Mouse (Mus musculus) gastrocnemius, adult 2 months (tissue): ENCODE measurements around the gene Rbfox1. TPM values are rescaled to one million over a fixed set of nuclear protein-coding genes. Genes with fewer than 3 reads are reported as not detected.

Experiments
- DNase-seq: peaks from one replicate; pipeline ENCODE4 v3.0.0; 2022
- H3K27ac ChIP-seq: fragments of 200-600 bp; 2 replicates; pipeline ENCODE4 v1.8.1; 2022; ENCODE audit warnings: mild to moderate bottlenecking
- H3K4me3 ChIP-seq: fragments of 200-600 bp; 2 replicates; pipeline ENCODE4 v1.8.1; 2022; ENCODE audit warnings: mild to moderate bottlenecking, moderate library complexity
- CTCF ChIP-seq: fragments of 200-600 bp; IDR thresholded peaks from 2 replicates; pipeline ENCODE4 v1.8.1; 2022; ENCODE audit warnings: antibody characterized with exemption, mild to moderate bottlenecking, moderate library complexity
- intact Hi-C: fragments of 180-260 bp; cut with DNase I; formaldehyde crosslinking; loops from one replicate; pipeline ENCODE4 v1.15.1; 2025
- total RNA-seq, 2 experiments: library from RNA; stranded (reverse); gene quantifications; 2 replicates each; pipeline ENCODE4 v1.2.3; 2021

Rbfox1 gene
- total RNA-seq, 2 experiments from 2014 or later: 194 to 277 TPM

GRCm38 (mm10) chr16:6381572-6381971 is 496.4 kb downstream of the Rbfox1 start:
- Histone ChIP-seq H3K4me3 (no peak overlapping the region), H3K27ac (no peak overlapping the region)
- no peak for TF ChIP-seq CTCF
- no peak for DNase-seq
- intact Hi-C loops: no loop called here

GRCm38 (mm10) chr16:6382712-6383111 is 497.6 kb downstream of the Rbfox1 start:
- Histone ChIP-seq H3K27ac (no peak overlapping the region), H3K4me3 (no peak overlapping the region)
- intact Hi-C loops: no loop called here
- TF ChIP-seq CTCF: no peak
- no peak for DNase-seq

DNA sequence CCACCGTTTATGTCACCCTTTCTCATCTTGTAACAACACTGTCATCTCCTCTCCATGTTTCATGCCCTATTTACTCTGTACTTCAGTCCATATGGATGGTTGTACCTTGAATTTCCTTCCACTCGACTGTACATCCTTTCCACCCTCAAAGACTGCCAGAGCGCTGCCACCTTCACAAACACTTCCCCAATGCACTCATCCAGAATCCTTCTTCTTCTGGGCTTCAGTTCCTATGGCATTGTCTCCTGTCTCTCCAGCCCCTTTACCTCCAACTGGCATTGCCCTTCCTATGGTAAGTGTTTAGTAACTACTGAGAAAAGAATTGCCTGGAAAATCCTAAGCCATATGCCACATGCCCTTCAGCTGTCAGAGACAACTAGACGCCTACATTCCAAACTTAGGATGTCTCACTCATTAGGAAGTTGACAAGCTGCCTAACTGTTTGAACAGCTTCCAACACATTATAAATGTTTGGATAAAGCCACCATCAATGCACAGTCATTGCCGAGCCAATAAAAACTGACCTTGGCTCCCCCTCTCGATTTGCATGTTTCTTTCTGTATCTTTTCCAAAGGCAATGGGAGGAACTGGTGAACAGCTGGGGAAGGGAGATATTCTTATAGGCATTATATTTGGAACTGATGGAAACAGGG is 505.2 kb downstream of the Rbfox1 start:
- DNase-seq: no peak
- Histone ChIP-seq H3K27ac (no peak overlapping the region), H3K4me3 (no peak overlapping the region)
- intact Hi-C loops: no loop called here
- TF ChIP-seq CTCF: no peak

DNA sequence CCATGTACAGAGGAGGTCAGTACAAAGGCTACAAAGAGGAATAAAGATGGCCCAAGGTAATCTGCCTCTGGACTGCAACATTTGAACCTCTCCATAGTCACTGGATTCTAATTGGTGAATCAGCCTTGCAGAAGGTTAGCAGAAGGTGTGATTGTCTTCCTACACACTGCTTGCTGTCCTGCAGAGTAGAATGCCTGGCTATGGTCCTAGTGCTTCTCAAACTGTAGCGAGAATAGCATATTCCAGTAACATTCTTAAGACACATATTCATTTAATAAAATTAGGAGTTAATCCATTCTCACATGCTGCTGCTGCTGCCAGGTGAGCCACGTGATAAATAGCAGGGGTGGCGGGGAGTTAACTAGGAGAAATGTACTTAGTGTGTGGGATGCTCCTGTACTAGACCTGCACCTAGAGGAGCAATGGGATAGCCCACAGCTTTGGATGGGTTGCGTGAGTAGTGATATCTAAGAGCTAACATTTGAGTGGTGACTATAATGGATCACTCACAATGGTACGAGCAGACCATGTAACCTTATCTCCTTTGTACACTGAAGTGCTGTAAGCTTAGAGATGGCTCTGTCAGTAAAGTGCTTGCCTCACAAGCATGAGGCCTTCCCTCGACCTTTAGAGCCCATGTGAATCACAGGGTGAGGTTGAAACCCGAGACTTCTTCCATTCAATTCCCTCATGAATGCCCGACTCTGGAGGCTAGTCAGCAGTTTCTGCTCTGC is 511.7 kb downstream of the Rbfox1 start:
- H3K27ac ChIP-seq: no peak overlapping the region
- TF ChIP-seq CTCF: no peak
- no peak for DNase-seq
- intact Hi-C loops: no loop called here
- H3K4me3 ChIP-seq: no peak overlapping the region

DNA sequence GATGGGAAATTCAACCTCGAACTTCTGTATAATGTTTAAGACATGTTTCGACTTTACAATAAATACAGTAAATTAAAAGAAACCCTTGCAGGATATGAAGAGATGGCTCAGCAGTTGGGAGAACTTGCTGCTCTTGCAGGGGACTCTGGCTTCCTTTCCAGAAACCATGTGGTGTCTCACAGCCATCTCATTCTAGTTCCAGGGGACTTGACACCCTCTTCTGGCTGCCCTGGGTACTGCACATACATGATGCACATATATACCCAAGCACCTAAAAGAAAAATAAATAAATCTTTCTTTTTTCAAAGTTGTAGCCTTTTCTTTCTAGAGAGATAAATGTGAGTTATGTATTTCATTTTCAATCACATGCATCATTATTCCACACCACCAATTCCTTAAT is 512.5 kb downstream of the Rbfox1 start:
- no peak overlapping the region for H3K27ac ChIP-seq
- intact Hi-C loops: no loop called here
- no peak for DNase-seq
- no peak overlapping the region for H3K4me3 ChIP-seq
- TF ChIP-seq CTCF: no peak; the same call in 1 of the 2 replicates

DNA sequence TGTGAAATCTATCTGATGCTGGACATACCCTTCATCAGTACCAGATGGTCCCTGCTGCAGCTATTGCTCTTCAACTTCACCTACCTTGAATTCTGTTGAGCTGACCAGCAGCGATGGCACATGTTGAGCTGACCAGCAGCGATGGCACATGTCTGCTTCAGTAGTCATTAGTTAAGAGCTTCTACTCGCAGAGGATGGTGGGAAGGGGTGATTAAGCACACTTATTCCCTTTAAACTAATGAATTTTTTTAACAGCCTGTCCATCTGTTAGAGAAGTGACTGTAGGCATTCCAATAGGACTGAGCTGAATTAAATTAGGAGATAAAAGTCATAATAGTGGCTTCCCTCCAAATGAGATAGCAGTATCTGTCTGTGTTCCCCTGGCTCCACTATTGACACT is 517.7 kb downstream of the Rbfox1 start:
- Histone ChIP-seq H3K27ac (no peak overlapping the region), H3K4me3 (no peak overlapping the region)
- no peak for TF ChIP-seq CTCF
- no peak for DNase-seq
- intact Hi-C loops: no loop called here

- intact Hi-C loops: no loop called here
- no peak for DNase-seq
- no peak overlapping the region for H3K4me3 ChIP-seq
- H3K27ac ChIP-seq: no peak overlapping the region
- TF ChIP-seq CTCF: no peak
Observed at GRCm38 (mm10) chr16:6414846-6415245, 529.7 kb downstream of the Rbfox1 start.

- H3K27ac ChIP-seq: no peak overlapping the region
- H3K4me3 ChIP-seq: no peak overlapping the region
- intact Hi-C loops: no loop called here
- no peak for TF ChIP-seq CTCF
- DNase-seq: no peak
Observed at GRCm38 (mm10) chr16:6421623-6422145, 536.5 kb downstream of the Rbfox1 start.

- H3K4me3 ChIP-seq: no peak overlapping the region
- H3K27ac ChIP-seq: no peak overlapping the region
- TF ChIP-seq CTCF: no peak
- intact Hi-C loops: no loop called here
- no peak for DNase-seq
Observed at GRCm38 (mm10) chr16:6423878-6424409, 538.8 kb downstream of the Rbfox1 start.

DNA sequence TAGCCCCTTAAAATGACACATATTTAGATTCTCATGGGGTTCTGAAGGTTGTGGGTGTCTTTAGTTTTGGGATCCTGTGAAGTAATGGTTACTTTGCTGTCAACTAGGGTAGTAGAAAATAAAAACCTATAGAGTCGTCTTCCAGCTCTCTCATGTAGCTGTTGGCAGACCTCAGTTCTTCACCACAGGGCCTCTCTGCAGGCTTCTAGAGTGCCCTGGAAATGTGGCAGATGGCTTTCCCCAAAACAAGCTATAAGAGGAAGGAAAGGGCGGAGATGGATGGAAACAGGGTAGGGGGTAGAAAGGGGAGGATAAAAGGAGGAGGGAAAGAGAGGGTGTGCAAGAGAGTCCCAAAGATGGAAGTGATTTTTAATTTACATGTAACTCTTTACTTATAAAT is 539.6 kb downstream of the Rbfox1 start:
- intact Hi-C loops: no loop called here
- no peak for TF ChIP-seq CTCF
- Histone ChIP-seq H3K4me3 (no peak overlapping the region), H3K27ac (no peak overlapping the region)
- DNase-seq: no peak

DNA sequence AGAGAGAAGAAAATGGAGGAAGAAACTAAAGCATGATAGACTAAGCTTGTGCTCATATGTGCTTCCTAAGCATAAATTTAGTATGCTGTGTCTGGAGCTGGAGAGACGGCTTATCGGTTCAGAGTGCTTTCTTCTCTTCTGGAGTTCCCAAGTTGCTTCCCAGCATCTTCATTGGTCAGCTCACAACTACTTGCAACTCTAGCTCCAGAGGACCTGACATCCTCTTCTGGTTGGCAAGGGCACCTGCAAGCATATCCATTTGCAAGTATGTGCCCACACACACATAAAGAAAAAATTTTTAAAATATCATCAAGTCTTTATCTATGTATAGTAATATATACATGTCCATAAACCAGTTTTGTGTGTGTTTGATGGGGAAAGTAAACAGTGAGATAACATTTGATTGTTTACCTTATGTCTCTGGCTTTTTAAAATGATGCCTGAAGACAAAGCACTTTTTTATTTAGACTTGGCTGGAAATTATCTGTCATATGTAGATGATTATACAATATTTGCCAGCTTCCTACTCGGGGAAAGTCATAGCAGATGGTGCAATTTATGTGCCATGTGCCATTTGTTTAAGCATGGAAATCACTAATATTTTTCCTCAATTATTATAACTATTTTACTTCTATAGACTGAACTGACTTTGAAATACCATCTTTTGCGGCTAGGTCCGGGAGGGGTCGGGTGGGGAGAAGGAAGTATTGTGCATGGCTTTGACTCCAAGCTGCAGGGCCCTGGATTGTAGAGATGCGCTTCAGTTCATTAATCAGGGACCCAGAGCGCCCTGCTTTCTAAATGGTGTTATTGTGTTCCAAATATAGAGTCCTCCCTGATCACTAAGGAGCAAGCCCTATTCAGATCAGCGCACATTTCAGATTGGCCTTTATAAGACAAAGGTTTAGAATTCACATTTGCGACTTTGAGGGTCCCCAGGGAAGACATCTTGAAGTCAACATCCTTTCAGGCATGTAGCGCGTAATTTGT is 542.4 kb downstream of the Rbfox1 start:
- no peak overlapping the region for H3K4me3 ChIP-seq
- intact Hi-C loops: no loop called here
- no peak overlapping the region for H3K27ac ChIP-seq
- DNase-seq: no peak
- TF ChIP-seq CTCF: no peak

DNA sequence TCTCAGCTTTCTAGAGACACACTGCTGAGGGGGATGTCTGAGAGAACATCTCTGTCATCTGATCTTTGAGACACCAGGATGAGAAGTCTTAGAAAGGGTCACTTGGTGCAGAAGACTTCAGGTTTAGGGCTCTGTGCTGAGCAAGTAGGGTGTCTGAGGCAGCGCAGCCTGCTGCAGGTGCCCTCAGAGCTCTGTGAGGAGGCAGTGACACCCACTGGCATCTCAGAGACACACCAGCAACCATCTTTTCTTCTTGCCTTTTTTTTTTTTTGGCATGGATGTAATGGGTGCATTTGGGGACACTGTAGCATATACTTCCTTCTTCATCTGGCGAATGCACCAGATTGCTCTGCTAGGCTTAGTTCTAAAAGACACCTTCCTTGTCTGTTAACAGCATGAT is 545.8 kb downstream of the Rbfox1 start:
- intact Hi-C loops: no loop called here
- TF ChIP-seq CTCF: no peak
- DNase-seq: no peak
- Histone ChIP-seq H3K27ac (no peak overlapping the region), H3K4me3 (no peak overlapping the region)

- intact Hi-C loops: no loop called here
- TF ChIP-seq CTCF: no peak
- no peak for DNase-seq
- H3K27ac ChIP-seq: no peak overlapping the region
- H3K4me3 ChIP-seq: no peak overlapping the region
Observed at GRCm38 (mm10) chr16:6436445-6436844, 551.3 kb downstream of the Rbfox1 start.
